Mouse (Mus musculus): ENCODE results near the gene Spout1. TPM values are rescaled to one million over a fixed set of nuclear protein-coding genes. Genes with fewer than 3 reads are reported as not detected.
"Not testable (repeated sequence)": the region's sequence is repeated elsewhere in the genome, so short reads cannot be mapped to it uniquely, and the experiment has no call there.

Spout1 gene
- polyA plus RNA-seq, 1 experiment from 2014 or later = 72.4 TPM

DNA sequence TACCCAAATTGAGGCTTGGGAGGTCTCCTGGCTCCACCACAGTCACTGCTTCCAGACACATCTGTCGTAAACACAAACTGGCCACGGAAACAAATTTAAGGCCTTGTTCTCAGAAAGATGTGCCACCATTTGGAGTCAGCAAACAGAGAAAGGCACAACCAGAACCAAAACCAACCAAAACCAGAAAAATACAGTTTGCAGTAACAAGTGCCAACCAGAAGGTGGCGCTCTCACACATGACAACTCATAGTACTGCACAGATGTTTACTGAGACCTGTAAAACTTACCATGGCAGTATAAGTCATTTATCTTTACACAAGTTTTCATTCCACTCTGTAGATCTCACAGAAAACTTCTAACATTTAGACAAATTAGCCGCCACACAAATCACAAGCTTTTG is 11.6 kb downstream of the Spout1 start:
- Histone ChIP-seq H3K9me3 (ENCODE audit: control insufficient read depth, low read length) (no peaks in the 10 kb centered on the region), H3K9ac (ENCODE audit: low read depth, low read length) (no peak overlapping the region), H3K4me3 (ENCODE audit: low read length) (no peak overlapping the region), H3K36me3 (ENCODE audit: control insufficient read depth, insufficient read depth, low read length) (no peaks in the 10 kb centered on the region), H3K27ac (ENCODE audit: low read depth, low read length) (no peak overlapping the region), H3K27me3 (replicated peaks; ENCODE audit: control insufficient read depth, insufficient read depth, low read length) (no peaks in the 10 kb centered on the region), H3K4me2 (ENCODE audit: low read length) (no peak overlapping the region), H3K4me1 (ENCODE audit: control insufficient read depth, insufficient read depth, low read depth, low read length) (no peaks in the 10 kb centered on the region; the same call in 1 of the 2 replicates)
- 61% methylated on average over 4 of the region's 4 CpGs for WGBS
- no peak for ATAC-seq

DNA sequence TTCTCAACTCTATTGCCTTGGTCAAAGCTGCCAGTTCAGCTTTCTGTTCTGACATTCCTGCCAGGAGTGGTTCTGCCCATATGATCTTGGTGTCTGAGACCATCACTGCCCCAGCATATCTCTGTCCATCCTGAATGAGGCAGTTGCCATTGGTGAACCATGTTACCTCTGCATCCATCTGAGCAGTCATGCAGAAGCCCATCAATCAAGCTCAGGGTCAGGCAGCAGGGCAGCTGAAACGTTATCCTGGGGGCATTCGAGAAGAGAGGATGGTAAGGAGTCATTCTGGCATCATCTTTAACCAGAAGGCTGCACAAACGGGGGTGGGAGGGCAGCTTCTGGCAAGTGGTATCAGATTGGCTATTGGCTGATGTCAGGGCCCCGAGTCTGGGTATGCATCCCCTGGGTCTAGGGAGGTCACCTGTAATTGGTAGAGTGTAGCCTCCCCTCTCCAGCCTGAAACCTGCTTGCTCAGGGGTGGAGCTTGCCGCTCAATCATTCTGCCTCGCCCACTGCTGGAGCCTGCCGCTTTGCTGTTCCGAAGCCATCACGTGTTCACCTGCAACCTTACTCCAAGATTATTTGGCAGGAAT is 13.8 kb downstream of the Spout1 start:
- 61% methylated on average over 9 of the region's 9 CpGs for WGBS
- H3K4me2 ChIP-seq (ENCODE audit: low read length) = no peak overlapping the region
- no peak for ATAC-seq

GRCm38 (mm10) chr2:30161809-30162208 is 16.4 kb downstream of the Spout1 start:
- no peak overlapping the region for H3K4me2 ChIP-seq (ENCODE audit: low read length)
- H3K27ac ChIP-seq (ENCODE audit: low read depth, low read length) = no peak overlapping the region
- H3K36me3 ChIP-seq (ENCODE audit: control insufficient read depth, insufficient read depth, low read length) = no peaks in the 10 kb centered on the region
- no peak overlapping the region for H3K9ac ChIP-seq (ENCODE audit: low read depth, low read length)
- no peaks in the 10 kb centered on the region for H3K4me1 ChIP-seq (ENCODE audit: control insufficient read depth, insufficient read depth, low read depth, low read length)
- H3K4me3 ChIP-seq (ENCODE audit: low read length) = no peak overlapping the region
- no peaks in the 10 kb centered on the region for H3K9me3 ChIP-seq (ENCODE audit: control insufficient read depth, low read length)
- no peaks in the 10 kb centered on the region for H3K27me3 ChIP-seq (replicated peaks; ENCODE audit: control insufficient read depth, insufficient read depth, low read length)
- no peak for ATAC-seq

More for the DNA sequence above, 13.8 kb downstream of the Spout1 start:
- H3K36me3 ChIP-seq (ENCODE audit: control insufficient read depth, insufficient read depth, low read length) = no peaks in the 10 kb centered on the region
- no peaks in the 10 kb centered on the region for H3K9me3 ChIP-seq (ENCODE audit: control insufficient read depth, low read length)
- no peak overlapping the region for H3K4me3 ChIP-seq (ENCODE audit: low read length)
- H3K4me1 ChIP-seq (ENCODE audit: control insufficient read depth, insufficient read depth, low read depth, low read length) = no peaks in the 10 kb centered on the region
- H3K9ac ChIP-seq (ENCODE audit: low read depth, low read length) = no peak overlapping the region
- no peaks in the 10 kb centered on the region for H3K27me3 ChIP-seq (replicated peaks; ENCODE audit: control insufficient read depth, insufficient read depth, low read length)
- no peak overlapping the region for H3K27ac ChIP-seq (ENCODE audit: low read depth, low read length)

DNA sequence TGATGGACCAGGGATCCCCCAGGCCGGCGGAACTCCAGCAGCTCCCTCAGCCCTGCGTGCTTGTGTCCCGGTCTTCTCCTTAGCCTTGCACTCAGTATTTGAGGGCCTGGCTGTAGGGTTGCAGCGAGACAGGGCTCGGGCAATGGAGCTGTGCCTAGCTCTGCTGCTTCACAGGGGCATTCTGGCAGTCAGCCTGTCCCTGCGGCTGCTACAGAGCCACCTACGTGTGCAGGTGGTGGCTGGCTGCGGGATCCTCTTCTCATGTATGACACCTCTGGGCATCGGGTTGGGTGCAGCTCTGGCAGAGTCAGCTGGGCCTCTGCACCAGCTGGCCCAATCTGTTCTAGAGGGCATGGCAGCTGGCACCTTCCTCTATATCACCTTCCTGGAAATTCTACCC is 18.4 kb downstream of the Spout1 start:
- not testable (repeated sequence) for H3K4me2 ChIP-seq (ENCODE audit: low read length); H3K27me3 ChIP-seq (replicated peaks; ENCODE audit: control insufficient read depth, insufficient read depth, low read length); H3K9me3 ChIP-seq (ENCODE audit: control insufficient read depth, low read length); H3K27ac ChIP-seq (ENCODE audit: low read depth, low read length); H3K4me3 ChIP-seq (ENCODE audit: low read length); H3K4me1 ChIP-seq (ENCODE audit: control insufficient read depth, insufficient read depth, low read depth, low read length); H3K36me3 ChIP-seq (ENCODE audit: control insufficient read depth, insufficient read depth, low read length); H3K9ac ChIP-seq (ENCODE audit: low read depth, low read length)
- 0 out of 2 replicates have a peak, but pooled peaks have one; percentile 14 for ATAC-seq
- WGBS = 87% methylated on average over 3 of the region's 10 CpGs

GRCm38 (mm10) chr2:30152616-30153015 is 25.6 kb downstream of the Spout1 start:
- H3K27me3 ChIP-seq (replicated peaks; ENCODE audit: control insufficient read depth, insufficient read depth, low read length) = no peaks in the 10 kb centered on the region
- no peak overlapping the region for H3K9ac ChIP-seq (ENCODE audit: low read depth, low read length)
- H3K36me3 ChIP-seq (ENCODE audit: control insufficient read depth, insufficient read depth, low read length) = peaks cover 28% of the 10 kb centered on the region
- no peaks in the 10 kb centered on the region for H3K9me3 ChIP-seq (ENCODE audit: control insufficient read depth, low read length)
- no peak for ATAC-seq
- H3K27ac ChIP-seq (ENCODE audit: low read depth, low read length) = no peak overlapping the region
- 76% methylated on average over 8 of the region's 8 CpGs for WGBS
- H3K4me1 ChIP-seq (ENCODE audit: control insufficient read depth, insufficient read depth, low read depth, low read length) = no peaks in the 10 kb centered on the region
- H3K4me2 ChIP-seq (ENCODE audit: low read length) = no peak overlapping the region
- no peak overlapping the region for H3K4me3 ChIP-seq (ENCODE audit: low read length)

GRCm38 (mm10) chr2:30151840-30152239 is 26.4 kb downstream of the Spout1 start:
- H3K27me3 ChIP-seq (replicated peaks; ENCODE audit: control insufficient read depth, insufficient read depth, low read length) = no peaks in the 10 kb centered on the region
- H3K27ac ChIP-seq (ENCODE audit: low read depth, low read length) = no peak overlapping the region
- H3K9ac ChIP-seq (ENCODE audit: low read depth, low read length) = no peak overlapping the region
- no peaks in the 10 kb centered on the region for H3K9me3 ChIP-seq (ENCODE audit: control insufficient read depth, low read length)
- no peaks in the 10 kb centered on the region for H3K4me1 ChIP-seq (ENCODE audit: control insufficient read depth, insufficient read depth, low read depth, low read length)
- H3K4me3 ChIP-seq (ENCODE audit: low read length) = no peak overlapping the region
- ATAC-seq = no peak
- peaks cover 36% of the 10 kb centered on the region for H3K36me3 ChIP-seq (ENCODE audit: control insufficient read depth, insufficient read depth, low read length)
- 84% methylated on average over 11 of the region's 11 CpGs for WGBS
- no peak overlapping the region for H3K4me2 ChIP-seq (ENCODE audit: low read length)

- Histone ChIP-seq H3K4me3 (ENCODE audit: low read length) (no peak overlapping the region), H3K4me1 (ENCODE audit: control insufficient read depth, insufficient read depth, low read depth, low read length) (no peaks in the 10 kb centered on the region), H3K27me3 (replicated peaks; ENCODE audit: control insufficient read depth, insufficient read depth, low read length) (no peaks in the 10 kb centered on the region), H3K9ac (ENCODE audit: low read depth, low read length) (no peak overlapping the region), H3K36me3 (ENCODE audit: control insufficient read depth, insufficient read depth, low read length) (peaks cover 47% of the 10 kb centered on the region), H3K27ac (ENCODE audit: low read depth, low read length) (no peak overlapping the region), H3K4me2 (ENCODE audit: low read length) (no peak overlapping the region), H3K9me3 (ENCODE audit: control insufficient read depth, low read length) (no peaks in the 10 kb centered on the region)
- no peak for ATAC-seq
- WGBS = 93% methylated on average over 4 of the region's 4 CpGs
These were observed 30.8 kb downstream of the Spout1 start for GRCm38 (mm10) chr2:30147466-30147865.

- ATAC-seq = no peak
- WGBS = 95% methylated on average over 4 of the region's 4 CpGs
- Histone ChIP-seq H3K4me2 (ENCODE audit: low read length) (no peak overlapping the region), H3K9me3 (ENCODE audit: control insufficient read depth, low read length) (no peaks in the 10 kb centered on the region), H3K9ac (ENCODE audit: low read depth, low read length) (no peak overlapping the region), H3K27me3 (replicated peaks; ENCODE audit: control insufficient read depth, insufficient read depth, low read length) (no peaks in the 10 kb centered on the region), H3K4me3 (ENCODE audit: low read length) (no peak overlapping the region), H3K27ac (ENCODE audit: low read depth, low read length) (no peak overlapping the region), H3K4me1 (ENCODE audit: control insufficient read depth, insufficient read depth, low read depth, low read length) (no peaks in the 10 kb centered on the region), H3K36me3 (ENCODE audit: control insufficient read depth, insufficient read depth, low read length) (peaks cover 45% of the 10 kb centered on the region)
These were observed 33.8 kb downstream of the Spout1 start for GRCm38 (mm10) chr2:30144436-30144835.

GRCm38 (mm10) chr2:30140021-30140420 is 38.2 kb downstream of the Spout1 start:
- H3K4me2 ChIP-seq (ENCODE audit: low read length); H3K4me1 ChIP-seq (ENCODE audit: control insufficient read depth, insufficient read depth, low read depth, low read length); H3K27ac ChIP-seq (ENCODE audit: low read depth, low read length); ATAC-seq; H3K9ac ChIP-seq (ENCODE audit: low read depth, low read length); H3K27me3 ChIP-seq (replicated peaks; ENCODE audit: control insufficient read depth, insufficient read depth, low read length); H3K9me3 ChIP-seq (ENCODE audit: control insufficient read depth, low read length); H3K4me3 ChIP-seq (ENCODE audit: low read length): not testable (repeated sequence)
- WGBS = 80% methylated on average over 4 of the region's 4 CpGs
- peaks cover 24% of the 10 kb centered on the region for H3K36me3 ChIP-seq (ENCODE audit: control insufficient read depth, insufficient read depth, low read length)

DNA sequence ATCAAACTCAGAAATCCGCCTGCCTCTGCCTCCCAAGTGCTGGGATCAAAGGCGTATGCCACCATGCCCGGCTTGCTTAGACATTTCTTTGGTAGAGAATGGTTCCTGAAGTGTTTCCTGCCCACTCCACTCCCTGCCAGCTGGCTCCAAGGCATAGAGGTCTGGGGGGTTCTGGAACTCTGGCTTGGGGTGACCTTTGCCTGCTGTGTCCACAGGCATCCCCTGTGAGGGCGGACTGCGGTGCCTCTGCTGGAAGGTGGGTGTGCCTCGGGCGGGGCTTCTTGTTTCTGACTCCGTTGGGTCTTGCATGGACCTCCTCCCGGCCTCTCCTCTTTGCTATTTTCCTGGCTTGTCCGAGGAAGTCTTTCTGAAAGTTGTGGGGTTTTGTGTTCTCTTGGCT is 41.8 kb downstream of the Spout1 start:
- Histone ChIP-seq H3K4me2 (ENCODE audit: low read length) (no peak overlapping the region), H3K27ac (ENCODE audit: low read depth, low read length) (no peak overlapping the region), H3K4me1 (ENCODE audit: control insufficient read depth, insufficient read depth, low read depth, low read length) (peaks cover 20% of the 10 kb centered on the region), H3K36me3 (ENCODE audit: control insufficient read depth, insufficient read depth, low read length) (peaks cover 8% of the 10 kb centered on the region), H3K9ac (ENCODE audit: low read depth, low read length) (no peak overlapping the region), H3K27me3 (replicated peaks; ENCODE audit: control insufficient read depth, insufficient read depth, low read length) (no peaks in the 10 kb centered on the region), H3K4me3 (ENCODE audit: low read length) (no peak overlapping the region), H3K9me3 (ENCODE audit: control insufficient read depth, low read length) (no peaks in the 10 kb centered on the region)
- 92% methylated on average over 10 of the region's 10 CpGs for WGBS
- ATAC-seq = no peak

Data from hindbrain, embryonic 16.5 days (tissue).